Mouse (Mus musculus) heart, embryonic 14.5 days (tissue): ENCODE measurements around the gene Cdr2l. TPM values are rescaled to one million over a fixed set of nuclear protein-coding genes. Genes with fewer than 3 reads are reported as not detected.

Source experiments
- ATAC-seq: fragments of 200-750 bp; cut with Nextera tagmentation; 2 replicates; pipeline ENCODE4 v1.8.0; 2017; ENCODE audit warnings: low read depth, moderate TSS enrichment; ENCODE audit not compliant: insufficient number of reproducible peaks, insufficient read depth, low FRiP score
- H3K27ac ChIP-seq, 2 experiments: fragments of 200-500 bp in 1 of 2; fragments of 300-500 bp in 1 of 2; sonication (generic) in 1 of 2; replicated peaks in 1 of 2; 2 replicates each; pipeline ENCODE4 v1.5.1; 2012 to 2014; ENCODE audit warnings: low read depth in 2 of 2, low read length in 2 of 2, control low read depth in 1 of 2, mild to moderate bottlenecking in 1 of 2, mixed read lengths in 1 of 2; ENCODE audit not compliant: control insufficient read depth in 1 of 2, insufficient read depth in 1 of 2
- H3K27me3 ChIP-seq: fragments of 300-500 bp; sonication (generic); 2 replicates; pipeline ENCODE4 v1.6.1; 2014; ENCODE audit warnings: mild to moderate bottlenecking, low read length, control low read depth; ENCODE audit not compliant: control insufficient read depth, insufficient read depth
- H3K36me3 ChIP-seq: fragments of 300-500 bp; sonication (generic); 2 replicates; pipeline ENCODE4 v1.6.1; 2014; ENCODE audit warnings: mild to moderate bottlenecking, control low read depth, low read length, mixed read lengths; ENCODE audit not compliant: control insufficient read depth, insufficient read depth
- H3K4me1 ChIP-seq, 2 experiments: fragments of 200-500 bp in 1 of 2; fragments of 300-500 bp in 1 of 2; sonication (generic) in 1 of 2; 2 replicates each; pipeline ENCODE4 v1.6.1; 2012 to 2014; ENCODE audit warnings: low read length in 2 of 2, control low read depth in 1 of 2, mixed read lengths in 1 of 2; ENCODE audit not compliant: control insufficient read depth in 2 of 2, insufficient read depth in 2 of 2
- H3K4me2 ChIP-seq: fragments of 300-500 bp; sonication (generic); 2 replicates; pipeline ENCODE4 v1.6.1; 2014; ENCODE audit warnings: mild to moderate bottlenecking, low read length
- H3K4me3 ChIP-seq, 2 experiments: fragments of 200-500 bp in 1 of 2; fragments of 300-500 bp in 1 of 2; sonication (generic) in 1 of 2; 2 replicates each; pipeline ENCODE4 v1.5.1; 2012 to 2014; ENCODE audit warnings: low read length in 2 of 2, mild to moderate bottlenecking in 2 of 2, control low read depth in 1 of 2, low read depth in 1 of 2, moderate library complexity in 1 of 2; ENCODE audit not compliant: control insufficient read depth in 1 of 2, insufficient read depth in 1 of 2
- H3K9ac ChIP-seq: fragments of 300-500 bp; sonication (generic); 2 replicates; pipeline ENCODE4 v1.6.1; 2014; ENCODE audit warnings: mild to moderate bottlenecking, low read length
- H3K9me3 ChIP-seq: fragments of 300-500 bp; sonication (generic); 2 replicates; pipeline ENCODE4 v1.6.1; 2016; ENCODE audit warnings: low read length, control low read depth; ENCODE audit not compliant: control insufficient read depth
- WGBS: fragments of 180-500 bp; shearing (Covaris S2); extraction: QIAGEN DNeasy Blood & Tissue Kit; methylation state at CpG from one replicate; pipeline ENCODE4 v1.1.7; 2014; 5-methylcytosine and 5-hydroxymethylcytosine counted together
- polyA plus RNA-seq: library from polyadenylated mRNA; unstranded; fragments of >200 nt; fragmentation: Nextera tagmentation; extraction: Ambion mirVana; gene quantifications from 2 replicates; pipeline ENCODE4 v1.2.1, GENCODE M21; 2014

Gene Cdr2l
- polyA plus RNA-seq, 1 experiment from 2014 or later = 10.5 TPM

- no peak overlapping the region for H3K9ac ChIP-seq
- H3K27me3 ChIP-seq = no peaks in the 10 kb centered on the region
- H3K36me3 ChIP-seq = peaks cover 56% of the 10 kb centered on the region
- H3K9me3 ChIP-seq = no peaks in the 10 kb centered on the region
- peak overlapping the region; percentile 3 to 28; a peak in 2 of 4 replicates for H3K27ac ChIP-seq
- no peak overlapping the region for H3K4me2 ChIP-seq
- H3K4me3 ChIP-seq = no peak overlapping the region
- ATAC-seq = no peak
- H3K4me1 ChIP-seq = peaks cover 5 to 21% of the 10 kb centered on the region in 2 experiments
- 82% methylated on average over 6 of the region's 6 CpGs for WGBS
These were observed 26.7 kb downstream of the Cdr2l start for GRCm38 (mm10) chr11:115408266-115408920.

- H3K36me3 ChIP-seq = peaks cover 57% of the 10 kb centered on the region
- no peak overlapping the region for H3K9ac ChIP-seq
- ATAC-seq = no peak
- no peak overlapping the region for H3K27ac ChIP-seq
- no peak overlapping the region for H3K4me3 ChIP-seq
- no peaks in the 10 kb centered on the region for H3K27me3 ChIP-seq
- peaks cover 7 to 21% of the 10 kb centered on the region in 2 experiments for H3K4me1 ChIP-seq
- H3K4me2 ChIP-seq = no peak overlapping the region
- 87% methylated on average over 7 of the region's 7 CpGs for WGBS
- H3K9me3 ChIP-seq = no peaks in the 10 kb centered on the region
These were observed 27.8 kb downstream of the Cdr2l start for GRCm38 (mm10) chr11:115409556-115409955.

GRCm38 (mm10) chr11:115419531-115420237 is 38.0 kb downstream of the Cdr2l start, which contains the start of the genes Atp5h and Kctd2:
Atp5h (minus strand) TSS chr11:115419962.
Kctd2 (plus strand) TSS chr11:115420128.
- Histone ChIP-seq H3K27me3 (no peaks in the 10 kb centered on the region), H3K9ac (peak within 1 kb of the TSS; percentile 95), H3K9me3 (no peaks in the 10 kb centered on the region), H3K4me2 (peak within 1 kb of the TSS; percentile 97), H3K4me3 (peak within 1 kb of the TSS; percentile 87 to 91), H3K36me3 (peaks cover 58% of the 10 kb centered on the region), H3K27ac (peak within 1 kb of the TSS; percentile 86 to 90), H3K4me1 (peaks cover 12 to 55% of the 10 kb centered on the region in 2 experiments)
- ATAC-seq = peak; percentile 94
- WGBS = under 1% methylated on average over 52 of the region's 56 CpGs

GRCm38 (mm10) chr11:115420336-115421190 is 38.8 kb downstream of the Cdr2l start:
- 1% methylated on average over 45 of the region's 45 CpGs for WGBS
- ATAC-seq = peak; percentile 69
- Histone ChIP-seq H3K4me3 (peak overlapping the region; percentile 71 to 87), H3K27me3 (no peaks in the 10 kb centered on the region), H3K9me3 (no peaks in the 10 kb centered on the region), H3K4me1 (peaks cover 8 to 47% of the 10 kb centered on the region in 2 experiments), H3K9ac (peak overlapping the region; percentile 95), H3K27ac (peak overlapping the region; percentile 75 to 90), H3K36me3 (peaks cover 58% of the 10 kb centered on the region), H3K4me2 (peak overlapping the region; percentile 97)

GRCm38 (mm10) chr11:115421328-115421727 is 39.6 kb downstream of the Cdr2l start:
- peaks cover 59% of the 10 kb centered on the region for H3K36me3 ChIP-seq
- peaks cover 4 to 42% of the 10 kb centered on the region in 2 experiments for H3K4me1 ChIP-seq
- peak overlapping the region; percentile 97 for H3K4me2 ChIP-seq
- H3K27me3 ChIP-seq = no peaks in the 10 kb centered on the region
- peak overlapping the region; percentile 95 for H3K9ac ChIP-seq
- no peaks in the 10 kb centered on the region for H3K9me3 ChIP-seq
- peak overlapping the region in 1 of 2 experiments; percentile 90; a peak in 1 of 4 replicates for H3K27ac ChIP-seq
- 60% methylated on average over 1 of the region's 1 CpGs for WGBS
- H3K4me3 ChIP-seq = peak overlapping the region in 1 of 2 experiments; percentile 87; a peak in 2 of 4 replicates
- no peak for ATAC-seq

GRCm38 (mm10) chr11:115421972-115422371 is 40.3 kb downstream of the Cdr2l start:
- H3K9ac ChIP-seq = no peak overlapping the region
- 85% methylated on average over 16 of the region's 16 CpGs for WGBS
- peaks cover 59% of the 10 kb centered on the region for H3K36me3 ChIP-seq
- H3K27me3 ChIP-seq = no peaks in the 10 kb centered on the region
- H3K27ac ChIP-seq = no peak overlapping the region
- ATAC-seq = no peak
- H3K4me3 ChIP-seq = no peak overlapping the region
- H3K9me3 ChIP-seq = no peaks in the 10 kb centered on the region
- H3K4me2 ChIP-seq = no peak overlapping the region
- peaks cover 2 to 36% of the 10 kb centered on the region in 2 experiments for H3K4me1 ChIP-seq

- H3K27me3 ChIP-seq = no peaks in the 10 kb centered on the region
- H3K4me1 ChIP-seq = peaks cover 7 to 30% of the 10 kb centered on the region in 2 experiments
- H3K4me2 ChIP-seq = no peak overlapping the region
- H3K36me3 ChIP-seq = peaks cover 57% of the 10 kb centered on the region
- no peak for ATAC-seq
- H3K9ac ChIP-seq = no peak overlapping the region
- no peak overlapping the region for H3K4me3 ChIP-seq
- H3K9me3 ChIP-seq = no peaks in the 10 kb centered on the region
- WGBS = 87% methylated on average over 3 of the region's 3 CpGs
- no peak overlapping the region for H3K27ac ChIP-seq
These were observed 41.4 kb downstream of the Cdr2l start for GRCm38 (mm10) chr11:115423091-115423490.
